Mouse (Mus musculus) colon, adult 2 months (tissue): ENCODE measurements around the gene Fam213a. TPM values are rescaled to one million over a fixed set of nuclear protein-coding genes. Genes with fewer than 3 reads are reported as not detected.

Source experiments
- polyA plus RNA-seq: library from polyadenylated mRNA; depleted of rRNA; stranded (reverse); fragments of >200 nt; gene quantifications from 2 replicates; pipeline ENCODE4 v1.2.3, GENCODE M21; 2012; rRNA removed

Fam213a gene
- 3.6 and 5.7 TPM in 2 replicates for polyA plus RNA-seq

GRCm38 (mm10) chr14:41013630-41014613 is at the start of gene Fam213a:
Gene Fam213a (minus strand): TSS chr14:41013788.

GRCm38 (mm10) chr14:40966392-40966861 is 47.2 kb downstream of the Fam213a start, which contains the start of gene Tspan14:
Gene Tspan14 (minus strand): TSS chr14:40966807.

Other genes starting within 250 kb of the Fam213a start
- 0.08 and 0.17 TPM in 2 replicates for gene Sh2d4b, start 120.5 kb downstream of the Fam213a start, polyA plus RNA-seq
- 37.8 and 40.6 TPM in 2 replicates for gene Tspan14, start 47.0 kb downstream of the Fam213a start, polyA plus RNA-seq
- not detected in 2 replicates for gene Dydc2, start 55.4 kb upstream of the Fam213a start, polyA plus RNA-seq
- not detected in 2 replicates for gene Dydc1, start 59.1 kb upstream of the Fam213a start, polyA plus RNA-seq
- gene Mat1a, start 91.2 kb upstream of the Fam213a start, polyA plus RNA-seq: 0.14 and 0.42 TPM in 2 replicates
- 0.19 TPM in 1 of 2 replicates, not detected in the other for gene Sftpa1, start 118.0 kb upstream of the Fam213a start, polyA plus RNA-seq
- not detected in 2 replicates for gene Mbl1, start 137.7 kb upstream of the Fam213a start, polyA plus RNA-seq
- not detected in 2 replicates for gene Sftpd, start 171.4 kb upstream of the Fam213a start, polyA plus RNA-seq